Mouse (Mus musculus) liver, postnatal 0 days (tissue): ENCODE results near the gene Rin2. TPM values are rescaled to one million over a fixed set of nuclear protein-coding genes. Genes with fewer than 3 reads are reported as not detected.
A peak's percentile ranks its signal among the peaks of the same experiment; 100 is the strongest.
"Not testable (repeated sequence)": the region's sequence is repeated elsewhere in the genome, so short reads cannot be mapped to it uniquely, and the experiment has no call there.

ENCODE experiments used
- ATAC-seq: fragments of 200-750 bp; cut with Nextera tagmentation; 2 replicates; pipeline ENCODE4 v1.8.0; 2017; ENCODE audit warnings: mild to moderate bottlenecking, moderate library complexity
- DNase-seq: peaks from one replicate; pipeline ENCODE4 v3.0.0-alpha.2; 2016
- H3K27ac ChIP-seq: fragments of 300-500 bp; sonication (generic); 2 replicates; pipeline ENCODE4 v1.5.1; 2014; ENCODE audit warnings: antibody characterized with exemption, moderate library complexity, mild to moderate bottlenecking, low read depth
- H3K27me3 ChIP-seq: fragments of 300-500 bp; sonication (generic); 2 replicates; pipeline ENCODE4 v1.6.1; 2014; ENCODE audit warnings: low read length, control low read depth, mixed read lengths; ENCODE audit not compliant: insufficient read depth
- H3K36me3 ChIP-seq: fragments of 300-500 bp; sonication (generic); replicated peaks from 2 replicates; pipeline ENCODE4 v1.6.1; 2014; ENCODE audit warnings: mild to moderate bottlenecking, control low read depth, low read length, moderate library complexity, mixed read lengths; ENCODE audit not compliant: insufficient read depth
- H3K4me1 ChIP-seq: fragments of 300-500 bp; sonication (generic); 2 replicates; pipeline ENCODE4 v1.6.1; 2014; ENCODE audit warnings: antibody characterized with exemption, mild to moderate bottlenecking, control low read depth; ENCODE audit not compliant: insufficient read depth
- H3K4me2 ChIP-seq: fragments of 300-500 bp; sonication (generic); 2 replicates; pipeline ENCODE4 v1.6.1; 2014; ENCODE audit warnings: low read depth, mild to moderate bottlenecking, low read length, moderate library complexity, mixed read lengths
- H3K4me3 ChIP-seq: fragments of 300-500 bp; sonication (generic); 2 replicates; pipeline ENCODE4 v1.5.1; 2014; ENCODE audit warnings: low read depth, low read length
- H3K9ac ChIP-seq: fragments of 300-500 bp; sonication (generic); replicated peaks from 2 replicates; pipeline ENCODE4 v1.6.1; 2014; ENCODE audit warnings: mild to moderate bottlenecking, moderate library complexity
- H3K9me3 ChIP-seq: fragments of 300-500 bp; sonication (generic); 2 replicates; pipeline ENCODE4 v1.6.1; 2016; ENCODE audit warnings: mild to moderate bottlenecking, control low read depth, low read length, mixed read lengths
- CTCF ChIP-seq: sonication (generic); IDR thresholded peaks from 2 replicates; pipeline ENCODE4 v1.5.1; 2016; ENCODE audit warnings: antibody characterized with exemption, low read depth
- EP300 ChIP-seq: IDR thresholded peaks from 2 replicates; pipeline ENCODE4 v1.6.1; 2016; ENCODE audit warnings: antibody characterized with exemption, low read depth, mild to moderate bottlenecking
- WGBS: fragments of 180-500 bp; shearing (Covaris S2); extraction: QIAGEN DNeasy Blood & Tissue Kit; methylation state at CpG from one replicate; pipeline ENCODE4 v1.1.7; 2014; ENCODE audit not compliant: insufficient replicate concordance; 5-methylcytosine and 5-hydroxymethylcytosine counted together
- polyA plus RNA-seq: library from polyadenylated mRNA; unstranded; fragments of >200 nt; fragmentation: Nextera tagmentation; extraction: Ambion mirVana; gene quantifications from 2 replicates; pipeline ENCODE4 v1.2.1, GENCODE M21; 2015

Gene Rin2
- polyA plus RNA-seq, 1 experiment from 2014 or later = 5.0 TPM

DNA sequence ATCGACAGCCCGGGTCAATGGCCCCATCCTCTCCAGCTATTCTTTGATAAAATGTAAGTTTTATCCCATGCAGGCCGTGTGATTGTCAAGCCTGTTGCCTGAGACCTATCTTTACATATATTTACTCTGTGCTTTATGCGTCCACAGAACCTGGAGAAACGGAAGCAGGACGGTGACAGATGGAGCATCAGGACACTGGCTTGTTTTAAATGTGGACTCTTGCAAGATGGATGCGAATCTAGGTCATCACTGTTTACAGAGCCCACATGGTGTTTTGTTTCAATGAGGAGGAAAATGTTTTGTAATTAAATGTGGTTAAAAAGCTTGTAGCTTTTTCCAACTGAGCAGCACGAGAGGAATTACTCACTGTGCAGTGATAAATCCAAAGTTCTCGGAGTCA is 223.1 kb downstream of the Rin2 start:
- H3K9me3 ChIP-seq = no peaks in the 10 kb centered on the region
- WGBS = 72% methylated on average over 9 of the region's 9 CpGs
- H3K36me3 ChIP-seq = no peaks in the 10 kb centered on the region
- DNase-seq (no peak), ATAC-seq (no peak)
- no peaks in the 10 kb centered on the region for H3K4me1 ChIP-seq
- TF ChIP-seq CTCF = no peak
- no peak for TF ChIP-seq EP300
- H3K27me3 ChIP-seq = no peaks in the 10 kb centered on the region
- H3K4me3 ChIP-seq = no peak overlapping the region
- no peak overlapping the region for H3K27ac ChIP-seq
- H3K4me2 ChIP-seq = no peak overlapping the region
- no peak overlapping the region for H3K9ac ChIP-seq

DNA sequence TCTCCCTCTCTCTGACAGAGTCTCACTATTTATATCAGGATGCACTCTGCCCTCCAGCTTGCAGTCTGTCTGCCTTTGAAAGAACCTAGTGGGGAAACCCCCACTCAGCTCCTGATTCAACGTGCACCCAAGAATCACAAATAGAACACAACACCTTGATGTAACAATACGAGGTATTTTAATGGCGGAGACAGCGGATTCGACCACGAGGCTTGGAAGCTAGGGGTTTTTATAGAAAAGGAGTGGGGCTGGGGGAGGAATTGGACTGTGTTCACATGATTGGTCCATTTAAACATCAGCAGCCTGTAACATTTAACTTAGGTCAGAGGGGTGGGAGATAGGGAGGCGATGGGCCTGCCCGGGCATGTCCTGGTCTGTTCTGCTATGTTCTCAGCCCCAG is 225.3 kb downstream of the Rin2 start:
- H3K4me3 ChIP-seq, ATAC-seq, H3K9ac ChIP-seq, H3K27me3 ChIP-seq, DNase-seq, H3K27ac ChIP-seq, H3K4me2 ChIP-seq, H3K36me3 ChIP-seq, H3K9me3 ChIP-seq: not testable (repeated sequence)
- 75% methylated on average over 6 of the region's 8 CpGs for WGBS
- peaks cover 17% of the 10 kb centered on the region for H3K4me1 ChIP-seq

- DNase-seq (no peak), ATAC-seq (no peak)
- 83% methylated on average over 6 of the region's 6 CpGs for WGBS
- Histone ChIP-seq H3K4me2 (peak within 1 kb of the TSS; percentile 84), H3K4me3 (peak within 1 kb of the TSS; percentile 97), H3K9me3 (no peaks in the 10 kb centered on the region), H3K27me3 (no peaks in the 10 kb centered on the region), H3K9ac (peak within 1 kb of the TSS; percentile 97), H3K36me3 (peaks cover 7% of the 10 kb centered on the region), H3K4me1 (peaks cover 17% of the 10 kb centered on the region), H3K27ac (no peak within 1 kb of the TSS)
- TF ChIP-seq CTCF (no peak), EP300 (no peak)
Measured at GRCm38 (mm10) chr2:145901861-145902260, 226.8 kb downstream of the Rin2 start, which contains the start of gene Naa20. TSS of gene Naa20 (plus strand) at chr2:145902099.

DNA sequence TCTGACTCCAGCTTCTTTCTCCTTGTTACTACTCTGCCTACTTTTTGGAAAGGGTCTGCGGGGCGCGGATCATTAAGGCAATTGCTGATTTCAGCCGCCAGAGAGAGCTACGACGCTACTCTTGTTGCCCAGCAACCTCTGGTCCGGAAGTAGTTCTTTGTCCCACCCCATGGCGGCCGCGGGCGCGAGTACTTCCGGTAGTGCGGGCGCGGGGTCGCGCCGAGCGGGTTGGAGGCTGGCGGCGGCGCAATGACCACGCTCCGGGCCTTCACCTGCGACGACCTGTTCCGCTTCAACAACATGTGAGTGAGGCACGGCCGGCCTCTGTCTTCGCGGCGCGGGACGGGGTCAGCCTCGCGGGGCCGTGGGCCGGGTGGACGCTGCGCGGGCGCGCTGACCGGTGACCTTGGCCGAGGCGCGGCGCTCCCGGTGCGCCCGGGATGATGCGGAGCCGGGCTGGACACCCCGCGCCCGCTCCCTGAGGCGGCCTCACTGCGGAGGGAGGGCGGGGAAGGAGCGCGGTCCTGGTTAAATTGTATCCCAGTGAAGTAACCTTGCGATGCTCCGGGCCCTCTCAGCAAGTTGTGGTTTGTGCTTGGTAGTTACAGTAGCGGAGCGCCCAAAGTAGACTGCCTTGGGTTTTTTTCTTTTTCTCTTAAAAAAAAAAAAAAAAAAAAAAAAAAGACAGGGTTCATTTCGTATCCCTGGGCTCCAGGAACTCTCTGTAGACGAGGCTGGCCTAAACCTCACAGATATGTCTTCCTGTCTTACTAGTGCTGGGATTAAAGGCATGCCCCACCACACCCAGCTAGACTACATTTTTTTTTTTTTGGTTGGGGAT is 228.3 kb downstream of the Rin2 start:
- Histone ChIP-seq H3K9me3 (no peaks in the 10 kb centered on the region), H3K4me2 (peak overlapping the region; percentile 84), H3K9ac (peak overlapping the region; percentile 97), H3K4me3 (peak overlapping the region; percentile 97), H3K36me3 (peaks cover 8% of the 10 kb centered on the region), H3K27ac (peak overlapping the region; percentile 95), H3K4me1 (peaks cover 17% of the 10 kb centered on the region), H3K27me3 (no peaks in the 10 kb centered on the region)
- under 1% methylated on average over 63 of the region's 68 CpGs for WGBS
- ATAC-seq = peak; percentile 97
- DNase-seq = peak; percentile 90
- TF ChIP-seq CTCF = peak; percentile 74
- no peak for TF ChIP-seq EP300

GRCm38 (mm10) chr2:145903983-145904616 is 229.1 kb downstream of the Rin2 start:
- H3K27me3 ChIP-seq = no peaks in the 10 kb centered on the region
- H3K36me3 ChIP-seq = peaks cover 14% of the 10 kb centered on the region
- ATAC-seq (no peak), DNase-seq (no peak)
- H3K9me3 ChIP-seq = no peaks in the 10 kb centered on the region
- peaks cover 17% of the 10 kb centered on the region for H3K4me1 ChIP-seq
- peak overlapping the region; percentile 97 for H3K4me3 ChIP-seq
- H3K4me2 ChIP-seq = peak overlapping the region; percentile 84
- WGBS = 29% methylated on average over 12 of the region's 12 CpGs
- H3K27ac ChIP-seq = peak overlapping the region; percentile 95
- H3K9ac ChIP-seq = peak overlapping the region; percentile 97
- TF ChIP-seq EP300 (no peak), CTCF (no peak)

DNA sequence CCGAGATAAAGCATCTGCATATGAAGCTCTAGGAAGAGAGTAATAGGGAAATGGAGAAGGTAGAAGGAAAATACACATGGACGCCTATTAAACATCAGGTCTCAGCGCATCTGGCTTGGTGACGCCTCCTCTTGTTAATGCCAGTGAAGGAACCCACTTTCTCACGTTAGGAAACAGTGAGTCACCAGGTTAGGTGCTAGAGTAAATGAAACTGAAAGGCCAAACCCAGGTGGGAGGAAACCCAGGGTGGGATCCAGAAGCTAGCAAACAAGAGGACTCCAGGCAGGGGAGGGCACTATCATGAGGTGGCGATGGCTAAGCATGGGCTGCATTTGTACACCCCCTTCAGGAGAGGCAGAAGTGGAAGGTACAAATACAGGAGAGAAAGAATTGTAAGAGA is 230.1 kb downstream of the Rin2 start:
- Histone ChIP-seq H3K27ac (no peak overlapping the region), H3K9me3 (no peaks in the 10 kb centered on the region)

More for the DNA sequence above, 230.1 kb downstream of the Rin2 start:
- Histone ChIP-seq H3K27me3 (no peaks in the 10 kb centered on the region), H3K4me3 (no peak overlapping the region), H3K4me1 (peaks cover 17% of the 10 kb centered on the region), H3K9ac (no peak overlapping the region), H3K36me3 (peaks cover 22% of the 10 kb centered on the region), H3K4me2 (no peak overlapping the region)
- TF ChIP-seq EP300 (no peak), CTCF (no peak)
- 72% methylated on average over 6 of the region's 6 CpGs for WGBS
- ATAC-seq (no peak), DNase-seq (no peak)
